Mouse (Mus musculus) erythroblast, embryonic 14.5 days (primary cell): Measurements from ENCODE around the gene Gm9945.

ENCODE experiments used
- GATA1 ChIP-seq: IDR thresholded peaks from 2 replicates; pipeline ENCODE4 v1.6.1; 2012; ENCODE audit warnings: low read length, inconsistent platforms, mixed read lengths
- TAL1 ChIP-seq: IDR thresholded peaks from 3 replicates; pipeline ENCODE4 v1.6.1; 2012; ENCODE audit warnings: low read length, inconsistent platforms, mixed read lengths

- TF ChIP-seq GATA1: no peak
- TF ChIP-seq TAL1: no peak
These were observed 28.6 kb downstream of the Gm9945 start for GRCm38 (mm10) chr11:53508591-53508990.
